Comparison of ENCODE assay signal across 9 mouse cellular contexts in the genomic region with DNA sequence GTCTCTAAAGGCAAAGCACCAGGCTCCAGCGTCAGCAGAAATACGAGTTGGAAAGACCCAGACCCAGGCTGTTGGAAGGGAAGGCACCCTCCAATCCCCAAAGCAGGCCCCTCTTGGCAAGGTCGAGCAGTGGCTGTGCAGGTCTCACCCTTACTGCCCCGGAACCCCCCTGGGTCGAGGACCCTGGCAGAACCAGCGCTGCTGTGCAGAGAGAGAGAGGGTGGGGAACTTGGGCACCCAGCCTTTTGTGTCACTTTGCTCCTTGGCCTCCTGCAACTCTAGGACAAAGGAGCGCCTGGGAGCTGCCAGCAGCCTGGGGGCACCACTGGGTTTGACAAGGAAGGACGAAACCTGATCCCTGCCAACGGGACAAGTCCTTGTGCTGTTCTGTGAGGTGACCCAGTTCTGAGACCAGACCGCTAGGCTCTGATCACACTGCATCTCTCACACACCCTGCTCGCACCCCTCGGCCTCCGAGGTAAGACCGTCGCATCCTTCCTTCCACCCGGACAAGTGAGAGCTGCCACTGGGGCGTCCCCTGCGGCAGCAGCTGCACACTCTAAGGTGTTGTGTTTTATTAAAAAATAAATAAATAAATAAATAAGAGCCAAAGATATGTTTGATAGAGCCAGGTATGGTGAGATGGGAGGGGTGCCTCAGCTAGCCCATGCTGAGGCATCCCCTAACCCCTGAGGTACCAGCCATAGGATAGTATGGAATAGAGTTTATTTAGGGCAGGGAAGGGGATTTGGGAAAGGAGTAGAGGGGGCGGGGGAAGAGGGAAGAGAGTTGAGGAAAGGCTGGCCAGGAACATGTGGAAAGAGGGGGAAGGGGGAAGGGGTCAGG.
A peak's percentile ranks its signal among the peaks of the same experiment; 100 is the strongest.
DNase-seq lines count a peak whose midpoint lies in the region; ATAC-seq and TF ChIP-seq lines count a peak whose summit lies in the region.
"Had no signal": no experiment of that assay in that cellular context is flagged by ENCODE, and none has a peak within 500 bp of the region (broad histone marks: within the 10 kb centered on the region; RNA-seq: fewer than 3 reads in every experiment).

No protein-coding gene starts in this region.

- WGBS in kidney, adult 2 months: 41% methylated on average over 19 of the region's 19 CpGs
- WGBS in neural tube, embryonic 11.5 days: 21% methylated on average over 19 of the region's 19 CpGs

- peak overlapping the region; percentile 35 for H3K4me2 ChIP-seq in neural tube, embryonic 11.5 days (ENCODE audit: low read depth)

- no peak overlapping the region for H3K4me3 ChIP-seq in kidney, adult 2 months (ENCODE audit: insufficient read depth, low read depth, low read length)
- no peak overlapping the region for H3K4me3 ChIP-seq in neural tube, embryonic 11.5 days (ENCODE audit: low read depth, low read length)

- peak overlapping the region; percentile 79 for H3K27ac ChIP-seq in kidney, adult 2 months (ENCODE audit: insufficient read depth, low read depth, low read length)
- H3K27ac ChIP-seq in neural tube, embryonic 11.5 days (ENCODE audit: low read depth, low read length): peak overlapping the region; percentile 39; the same call in 1 of the 2 replicates

- H3K36me3 ChIP-seq in kidney, adult 2 months (ENCODE audit: control insufficient read depth, insufficient read depth, low read length): no peaks in the 10 kb centered on the region
- no peaks in the 10 kb centered on the region for H3K36me3 ChIP-seq in neural tube, embryonic 11.5 days (ENCODE audit: control insufficient read depth, insufficient read depth, low read length)

- no peak for TF ChIP-seq POLR2A in kidney, adult 2 months (IDR thresholded peaks at IDR 0.05; ENCODE audit: low read depth, low read length)

- DNase-seq in ovary, adult 18-20 months (ENCODE audit: low spot score): peak; percentile 62
- DNase-seq in ovary, postnatal 14 days (ENCODE audit: low spot score): no peak
- DNase-seq in embryo, embryonic 10.5 days (ENCODE audit: low spot score): peak; percentile 62
- peak; percentile 63 to 70 for DNase-seq in heart, adult 9 months (ENCODE audit: low spot score in 2 of 2)
- peak; percentile 76 for DNase-seq in kidney, adult 2 months
- peak; percentile 82 to 87 for DNase-seq in lung, adult 18-20 months
- peak; percentile 55 for DNase-seq in neural tube, embryonic 11.5 days (ENCODE audit: low spot score)

- no peaks in the 10 kb centered on the region for H3K9me3 ChIP-seq in neural tube, embryonic 11.5 days (ENCODE audit: control insufficient read depth, low read length)

- peak; percentile 60 for ATAC-seq in neural tube, embryonic 11.5 days (ENCODE audit: insufficient read depth, low FRiP score, low TSS enrichment)
- ATAC-seq in inflammation-experienced regulatory T-cells, adult 6 months: no peak

- no peaks in the 10 kb centered on the region for H3K27me3 ChIP-seq in kidney, adult 2 months (replicated peaks; ENCODE audit: control insufficient read depth, insufficient read depth, low read length)
- no peaks in the 10 kb centered on the region for H3K27me3 ChIP-seq in neural tube, embryonic 11.5 days (ENCODE audit: control insufficient read depth, insufficient read depth, low read length)
- H3K27me3 ChIP-seq: CH12.LX had no signal

- TF ChIP-seq CTCF in kidney, adult 2 months (conservative IDR thresholded peaks at IDR 0.05; ENCODE audit: insufficient read depth, insufficient read length, low read depth, low read length): no peak

- H3K9ac ChIP-seq in neural tube, embryonic 11.5 days (ENCODE audit: low read length): peak overlapping the region; percentile 55

- peaks cover 8% of the 10 kb centered on the region; the same call in 1 of the 2 replicates for H3K4me1 ChIP-seq in kidney, adult 2 months (ENCODE audit: control insufficient read depth, insufficient read depth, low read length)
- H3K4me1 ChIP-seq in neural tube, embryonic 11.5 days (ENCODE audit: control insufficient read depth, insufficient read depth, low read length): peaks cover 6% of the 10 kb centered on the region
